Mouse (Mus musculus) heart, postnatal 0 days (tissue): ENCODE results near the gene Zfp978. TPM values are rescaled to one million over a fixed set of nuclear protein-coding genes. Genes with fewer than 3 reads are reported as not detected.

ENCODE experiments used
- ATAC-seq: fragments of 200-750 bp; cut with Nextera tagmentation; 2 replicates; pipeline ENCODE4 v1.8.0; 2017; ENCODE audit warnings: low read depth, moderate number of reproducible peaks, moderate library complexity; ENCODE audit not compliant: insufficient read depth
- DNase-seq: peaks from one replicate; pipeline ENCODE4 v3.0.0-alpha.2; 2016; ENCODE audit warnings: low spot score
- H3K27ac ChIP-seq: fragments of 300-500 bp; sonication (generic); 2 replicates; pipeline ENCODE4 v1.5.1; 2014; ENCODE audit warnings: low read depth, mild to moderate bottlenecking
- H3K27me3 ChIP-seq: fragments of 300-500 bp; sonication (generic); 2 replicates; pipeline ENCODE4 v1.6.1; 2014; ENCODE audit warnings: low read length, mixed read lengths; ENCODE audit not compliant: control insufficient read depth, insufficient read depth
- H3K36me3 ChIP-seq: fragments of 300-500 bp; sonication (generic); replicated peaks from 2 replicates; pipeline ENCODE4 v1.6.1; 2014; ENCODE audit warnings: low read length, mixed read lengths; ENCODE audit not compliant: control insufficient read depth, insufficient read depth
- H3K4me1 ChIP-seq: fragments of 300-500 bp; sonication (generic); 2 replicates; pipeline ENCODE4 v1.6.1; 2014; ENCODE audit warnings: antibody characterized with exemption; ENCODE audit not compliant: control insufficient read depth, insufficient read depth
- H3K4me2 ChIP-seq: fragments of 300-500 bp; sonication (generic); 2 replicates; pipeline ENCODE4 v1.6.1; 2014; ENCODE audit warnings: low read depth, mild to moderate bottlenecking, low read length, moderate library complexity
- H3K4me3 ChIP-seq: fragments of 300-500 bp; sonication (generic); 2 replicates; pipeline ENCODE4 v1.5.1; 2014; ENCODE audit warnings: low read depth, low read length
- H3K9ac ChIP-seq: fragments of 300-500 bp; sonication (generic); replicated peaks from 2 replicates; pipeline ENCODE4 v1.6.1; 2014; ENCODE audit warnings: low read depth, low read length, mixed read lengths
- H3K9me3 ChIP-seq: fragments of 300-500 bp; sonication (generic); replicated peaks from 2 replicates; pipeline ENCODE4 v1.6.1; 2016; ENCODE audit warnings: low read length; ENCODE audit not compliant: control insufficient read depth
- CTCF ChIP-seq: IDR thresholded peaks from 2 replicates; pipeline ENCODE4 v1.5.1; 2016; ENCODE audit warnings: antibody characterized with exemption, control low read depth, low read depth
- EP300 ChIP-seq: IDR thresholded peaks from 2 replicates; pipeline ENCODE4 v1.6.1; 2016; ENCODE audit warnings: antibody characterized with exemption, low read depth
- WGBS: fragments of 180-500 bp; shearing (Covaris S2); extraction: QIAGEN DNeasy Blood & Tissue Kit; methylation state at CpG from one replicate; pipeline ENCODE4 v1.1.7; 2014; 5-methylcytosine and 5-hydroxymethylcytosine counted together
- polyA plus RNA-seq: library from polyadenylated mRNA; unstranded; fragments of >200 nt; fragmentation: Nextera tagmentation; extraction: Ambion mirVana; gene quantifications from 2 replicates; pipeline ENCODE4 v1.2.1, GENCODE M21; 2015
- total RNA-seq: library from RNA; depleted of rRNA; stranded (reverse); fragments of >200 nt; gene quantifications from 2 replicates; pipeline ENCODE4 v1.2.3, GENCODE M21; 2014; ENCODE audit warnings: low replicate concordance; rRNA removed

Gene Zfp978
- total and polyA plus RNA-seq, 2 experiments from 2014 or later, result 0.20 TPM; not detected in 1

GRCm38 (mm10) chr4:147433874-147434273 lies 72.8 kb downstream of the Zfp978 start:
- Histone ChIP-seq H3K9me3 (peaks cover 43% of the 10 kb centered on the region), H3K27ac (no peak overlapping the region), H3K4me2 (no peak overlapping the region), H3K4me1 (no peaks in the 10 kb centered on the region), H3K9ac (no peak overlapping the region), H3K36me3 (no peaks in the 10 kb centered on the region), H3K27me3 (no peaks in the 10 kb centered on the region), H3K4me3 (no peak overlapping the region)
- 0 out of 2 replicates have a peak, but pooled peaks have one; percentile 5 for ATAC-seq
- no peak for DNase-seq
- TF ChIP-seq CTCF, result no peak
- no peak for TF ChIP-seq EP300
- 39% methylated on average over 2 of the region's 2 CpGs for WGBS

Other genes with a start within 250 kb of the Zfp978 start
- 1.8 and 2.5 TPM in 2 replicates for gene Zfp991, start 229.3 kb upstream of the Zfp978 start, total RNA-seq
- 4.9 and 5.7 TPM in 2 replicates for gene Zfp991, start 229.3 kb upstream of the Zfp978 start, polyA plus RNA-seq
- not detected in 2 replicates for gene Zfp988, start 55.6 kb upstream of the Zfp978 start, total RNA-seq
- not detected in 2 replicates for gene Zfp988, start 55.6 kb upstream of the Zfp978 start, polyA plus RNA-seq
- not detected in 2 replicates for gene Zfp982, start 131.1 kb downstream of the Zfp978 start, total RNA-seq
- gene Zfp982, start 131.1 kb downstream of the Zfp978 start, polyA plus RNA-seq, result 4.5 and 4.7 TPM in 2 replicates
- not detected in 2 replicates for gene Gm16503, start 178.9 kb downstream of the Zfp978 start, total RNA-seq
- gene Gm16503, start 178.9 kb downstream of the Zfp978 start, polyA plus RNA-seq, result 0.11 and 0.15 TPM in 2 replicates
- not detected in 2 replicates for gene Zfp985, start 192.0 kb downstream of the Zfp978 start, total RNA-seq
- 0.08 and 0.14 TPM in 2 replicates for gene Zfp985, start 192.0 kb downstream of the Zfp978 start, polyA plus RNA-seq